Mouse (Mus musculus) layer of hippocampus, postnatal 10 days (tissue): ENCODE data around the gene Gfm2. TPM values are rescaled to one million over a fixed set of nuclear protein-coding genes. Genes with fewer than 3 reads are reported as not detected.
A peak's percentile ranks its signal among the peaks of the same experiment; 100 is the strongest.

ENCODE experiments used
- DNase-seq, 2 experiments: peaks; one replicate each; pipeline ENCODE4 v3.0.0; 2021; ENCODE audit warnings: low spot score in 2 of 2
- total RNA-seq, 2 experiments: library from RNA; stranded (reverse); gene quantifications; 2 replicates each; pipeline ENCODE4 v1.2.3; 2021

The Gfm2 gene
- total RNA-seq, 2 experiments from 2014 or later, result 26.8 to 32.6 TPM

DNA sequence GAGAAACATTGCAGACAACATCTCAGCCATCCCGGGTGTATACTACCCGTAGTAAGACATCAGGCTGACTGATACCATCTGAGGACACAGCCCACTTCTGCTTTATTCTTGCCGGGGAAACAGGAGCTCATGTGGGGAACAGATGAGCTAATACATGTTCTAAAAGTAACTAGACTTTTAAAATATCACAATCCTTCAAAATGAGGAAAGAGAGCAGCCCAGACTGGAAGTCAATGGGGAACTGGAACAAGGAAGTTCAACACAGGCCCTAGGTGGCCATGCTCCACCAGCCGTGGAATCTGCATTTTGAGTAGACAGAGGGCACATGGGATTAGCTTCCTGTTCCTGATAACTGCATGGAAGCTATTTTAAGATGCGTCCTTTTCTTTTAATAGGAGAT, 50.0 kb downstream of the Gfm2 start:
- DNase-seq, result no peak

DNA sequence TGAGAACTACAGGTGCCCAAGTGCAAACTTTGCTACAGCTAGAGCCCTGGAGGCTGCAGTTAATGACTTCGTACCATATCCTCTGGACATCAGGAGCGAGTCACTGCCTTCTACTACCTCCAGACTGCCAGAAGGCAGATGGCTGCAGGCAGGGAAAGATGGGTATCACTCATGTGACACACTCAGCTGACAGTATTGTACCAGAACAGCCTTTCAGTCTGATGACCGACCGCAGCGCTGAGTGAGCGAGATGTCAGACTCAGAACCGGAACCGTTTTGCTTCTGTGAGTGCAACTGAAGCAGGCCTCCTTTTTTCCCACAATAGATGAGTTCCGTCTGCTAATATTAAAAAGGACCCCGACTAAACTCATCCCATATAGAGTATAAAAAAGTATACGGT, 54.9 kb downstream of the Gfm2 start:
- no peak for DNase-seq

DNA sequence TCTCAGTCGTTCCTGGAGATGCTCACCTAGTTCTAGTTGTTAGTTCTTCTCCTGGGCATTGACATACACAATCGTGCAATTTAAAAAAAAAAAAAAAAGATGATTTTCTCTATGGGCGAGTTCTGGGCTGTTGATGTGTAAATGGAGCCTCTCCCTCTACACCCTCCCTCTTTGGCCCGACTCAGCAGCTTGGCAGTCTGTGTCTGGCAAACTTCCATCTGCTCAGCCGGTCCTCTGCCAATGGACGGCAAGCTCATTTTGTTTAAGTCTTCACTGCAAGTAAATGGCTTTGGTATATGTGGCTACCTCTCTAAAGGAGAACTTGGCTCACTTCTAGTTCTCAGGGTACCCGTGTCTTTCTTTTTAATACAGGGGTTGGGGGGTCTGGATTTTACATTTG, 55.7 kb downstream of the Gfm2 start:
- peak; percentile 70 to 76 for DNase-seq

DNA sequence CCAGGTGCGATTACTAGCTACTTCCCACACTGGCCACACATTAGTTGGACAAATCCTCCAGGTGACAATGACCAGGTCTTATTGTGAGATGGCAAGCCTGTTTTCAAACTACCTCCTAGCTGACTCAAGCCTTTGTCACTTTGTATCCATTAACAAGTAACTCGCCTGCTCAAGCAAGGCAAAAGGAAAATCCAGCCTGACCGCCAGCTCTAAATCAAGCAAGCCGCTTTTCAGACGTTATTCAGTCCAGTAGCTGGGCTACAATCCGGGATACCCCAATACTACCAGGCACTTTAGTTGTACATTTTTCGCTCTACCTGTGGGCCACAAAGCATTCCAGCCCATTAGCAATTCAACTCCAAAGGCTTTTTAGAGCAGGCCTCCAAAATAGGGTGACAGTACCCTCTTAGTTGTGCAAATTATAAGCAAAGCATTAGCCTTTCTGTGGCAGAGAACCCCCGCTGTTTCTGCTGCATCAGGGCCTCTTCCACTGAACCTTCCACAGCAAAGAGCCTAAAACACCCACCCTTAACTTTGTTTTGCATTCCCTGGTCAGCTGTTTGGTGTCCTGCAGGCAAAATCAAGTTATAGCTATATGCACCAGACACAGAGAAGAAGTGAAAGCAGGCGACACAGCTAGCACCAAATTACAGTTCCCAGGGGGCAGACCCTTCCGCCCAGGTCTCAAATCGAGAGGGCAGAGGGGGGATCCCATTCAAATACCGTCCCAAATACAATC, 58.6 kb downstream of the Gfm2 start:
- DNase-seq, result no peak

DNA sequence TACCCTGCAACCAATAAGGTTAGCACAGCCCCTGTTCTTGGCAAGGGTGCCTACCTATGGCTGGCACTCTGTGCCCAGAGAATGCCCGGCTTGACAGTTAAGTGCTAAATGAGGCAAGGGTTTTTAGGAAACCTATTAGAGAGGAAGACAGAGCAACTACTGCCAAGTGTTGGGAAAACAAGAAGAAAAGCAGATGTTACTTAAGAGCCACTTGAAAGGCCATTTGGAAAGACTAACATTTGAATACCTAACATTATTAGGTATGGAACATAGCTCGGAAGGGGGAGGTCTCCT, 59.1 kb downstream of the Gfm2 start:
- no peak for DNase-seq

DNA sequence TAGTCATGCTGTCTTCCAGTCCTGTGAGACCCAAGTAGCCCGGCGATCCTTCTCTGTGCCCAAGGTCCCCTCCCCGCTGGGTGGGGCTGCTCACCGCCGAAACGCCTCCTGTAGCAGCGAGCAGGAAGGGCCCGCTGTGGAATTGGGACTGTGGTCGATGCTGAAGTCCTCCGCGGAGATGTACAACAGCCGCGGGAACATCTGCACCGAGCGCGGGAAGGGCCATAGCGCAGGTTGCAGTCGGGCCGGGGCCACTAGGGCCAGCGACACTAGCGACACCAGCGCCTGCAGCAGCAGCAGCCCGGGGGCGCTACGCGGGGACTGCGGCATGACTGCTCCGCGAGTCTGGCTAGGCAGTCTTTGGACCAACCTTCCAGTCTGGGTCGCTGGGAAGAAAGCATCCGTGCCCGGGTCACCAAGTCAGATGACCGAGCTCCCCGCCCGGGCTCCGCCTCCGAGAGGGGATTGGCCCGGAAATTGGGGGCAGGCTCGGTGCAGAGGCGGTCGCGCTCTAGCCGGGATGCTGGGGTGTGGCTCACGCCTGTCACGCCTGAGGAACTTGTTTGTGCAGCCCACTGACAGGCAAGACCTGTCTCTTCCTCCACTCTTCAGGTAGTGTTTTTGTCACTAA, 60.3 kb downstream of the Gfm2 start, which contains the start of gene Hexb:
TSS of gene Hexb (minus strand) at position 426 of the 631 bp plus-strand sequence.
- peak; percentile 78 to 86 for DNase-seq

DNA sequence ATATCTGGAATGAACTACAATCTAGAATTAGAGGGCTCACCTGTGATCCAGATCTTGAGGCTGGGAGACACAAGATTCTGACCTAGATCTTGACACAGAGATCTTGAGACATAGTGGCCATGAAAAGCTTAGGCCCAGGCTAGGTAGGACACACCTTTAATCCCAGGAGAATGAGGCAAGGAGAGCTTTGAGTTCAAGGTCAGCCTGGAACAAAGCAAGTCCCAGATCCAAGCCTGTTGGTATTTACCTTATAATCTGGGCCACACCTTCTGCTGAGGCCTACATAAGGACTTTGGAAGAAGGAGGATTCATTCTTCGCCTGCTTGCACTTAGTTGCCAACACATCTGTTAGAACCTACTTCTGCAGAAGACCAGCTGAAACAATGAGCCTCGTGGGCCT, 61.4 kb downstream of the Gfm2 start:
- DNase-seq, result no peak

DNA sequence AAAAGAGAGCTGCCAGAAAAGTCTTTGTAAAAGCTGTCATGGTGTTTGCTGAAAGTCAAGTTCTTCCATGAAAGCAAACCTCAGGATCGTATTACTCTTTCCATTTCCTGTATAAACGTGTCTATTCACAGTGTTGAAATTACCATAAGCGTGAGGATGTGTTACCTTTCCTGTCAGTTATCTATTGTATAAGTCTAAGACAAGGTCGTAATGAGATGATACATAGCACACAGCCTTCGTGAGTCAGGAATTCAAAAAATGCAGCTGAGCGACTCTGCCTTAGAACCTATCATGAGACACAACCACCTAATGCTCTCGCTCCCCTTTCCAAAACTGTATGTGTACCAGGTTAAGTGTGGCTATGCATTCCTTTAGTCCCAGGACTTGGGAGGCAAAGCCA, 63.3 kb downstream of the Gfm2 start:
- DNase-seq, result no peak

DNA sequence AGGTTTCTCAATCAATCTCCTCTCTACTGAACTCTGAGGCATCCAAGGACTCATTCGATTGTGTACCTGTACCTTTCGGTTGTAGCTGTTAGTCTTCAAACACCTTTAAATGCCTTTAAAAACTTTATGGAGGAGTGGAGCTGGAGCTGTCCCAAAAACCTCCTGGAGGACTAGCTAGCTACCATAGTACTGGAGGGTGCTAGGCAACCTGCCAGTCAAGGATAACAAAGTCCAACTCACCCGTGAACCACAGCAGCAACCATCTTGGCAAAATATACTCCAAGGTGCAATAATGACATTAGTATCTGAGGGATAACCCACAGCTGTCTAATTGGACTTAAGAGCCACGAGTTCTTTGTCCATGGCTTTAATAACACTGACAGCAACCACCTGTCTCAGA, 64.2 kb downstream of the Gfm2 start:
- no peak for DNase-seq

DNA sequence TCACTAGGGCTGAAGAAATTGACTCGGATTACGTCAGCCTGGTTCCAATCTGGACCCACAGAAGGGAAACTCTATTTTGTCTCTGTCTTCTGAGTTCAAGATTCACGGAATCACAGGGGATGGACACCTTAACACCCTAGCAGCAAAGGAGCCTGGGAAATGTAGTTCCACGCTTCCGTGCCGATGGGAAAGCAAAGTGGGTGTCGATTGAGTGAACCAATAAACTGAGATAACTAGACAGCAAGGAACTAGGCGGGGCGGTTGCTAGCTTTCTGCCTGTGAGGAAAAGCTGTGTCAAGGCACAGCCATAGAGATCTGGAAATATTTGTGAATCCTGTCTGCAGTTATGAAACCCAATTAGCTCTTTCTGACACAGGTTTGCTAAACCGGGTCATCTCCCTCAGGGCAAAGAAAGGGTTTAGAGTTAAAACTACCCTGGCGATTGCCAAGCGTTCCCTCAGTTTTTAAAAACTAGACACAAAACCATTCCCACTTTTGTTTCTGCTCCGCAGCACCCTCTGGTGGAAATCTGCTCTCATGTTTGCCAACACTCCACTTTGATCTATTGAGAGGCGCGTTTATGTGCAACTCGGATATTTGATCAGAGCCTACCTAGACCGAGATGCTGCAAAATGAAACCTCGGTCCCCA, 67.4 kb downstream of the Gfm2 start:
- peak; percentile 89 to 91 for DNase-seq

DNA sequence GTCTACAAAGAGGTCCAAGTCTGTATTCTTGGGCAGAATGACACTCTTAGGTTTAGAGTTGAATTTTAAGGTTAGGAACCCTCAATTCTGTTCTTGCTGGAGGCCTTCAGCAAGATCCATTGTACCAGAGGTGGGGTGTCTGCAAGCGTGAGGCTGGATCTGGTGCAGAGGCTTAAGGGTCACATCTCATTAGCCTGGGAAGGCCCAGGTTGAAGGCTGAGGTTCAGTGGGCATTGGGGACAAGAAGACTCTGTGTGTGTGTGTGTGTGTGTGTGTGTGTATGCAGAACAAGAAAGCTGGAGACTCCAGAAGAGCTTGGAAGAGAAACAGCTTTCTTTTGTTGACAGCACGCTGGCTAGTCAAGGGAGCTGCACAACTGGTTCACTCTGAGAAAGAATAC, 68.3 kb downstream of the Gfm2 start:
- no peak for DNase-seq

DNA sequence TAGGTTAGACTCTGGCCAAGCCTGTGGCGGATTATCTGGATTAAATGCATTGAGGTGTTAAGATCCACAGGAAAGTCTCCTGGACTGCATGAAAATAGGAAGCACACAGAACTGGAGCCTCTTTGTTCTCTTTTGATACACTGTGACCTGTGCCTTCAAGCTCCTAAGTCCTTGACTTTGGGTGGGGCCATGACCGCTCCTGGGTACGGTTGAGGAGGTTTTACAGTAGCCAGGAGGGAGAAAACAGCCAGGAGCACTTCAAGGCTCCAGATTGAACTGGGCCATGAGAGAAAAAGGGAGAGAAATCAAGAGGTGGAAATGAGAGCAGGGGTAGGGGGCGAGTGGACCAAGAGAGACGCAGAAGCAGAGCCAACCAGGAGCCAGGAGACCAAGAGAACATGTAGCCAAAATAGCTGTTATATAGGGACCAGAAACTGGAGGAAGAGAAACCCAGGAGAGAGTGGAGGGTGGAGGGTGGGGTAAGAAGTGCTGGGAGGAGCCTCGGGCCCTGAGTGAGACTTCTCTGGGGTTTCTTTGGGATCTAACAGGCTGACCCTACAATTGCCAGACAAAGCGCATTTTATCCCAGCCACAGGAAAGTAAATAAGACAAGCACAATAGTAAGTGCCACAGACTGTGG, 69.9 kb downstream of the Gfm2 start:
- no peak for DNase-seq

DNA sequence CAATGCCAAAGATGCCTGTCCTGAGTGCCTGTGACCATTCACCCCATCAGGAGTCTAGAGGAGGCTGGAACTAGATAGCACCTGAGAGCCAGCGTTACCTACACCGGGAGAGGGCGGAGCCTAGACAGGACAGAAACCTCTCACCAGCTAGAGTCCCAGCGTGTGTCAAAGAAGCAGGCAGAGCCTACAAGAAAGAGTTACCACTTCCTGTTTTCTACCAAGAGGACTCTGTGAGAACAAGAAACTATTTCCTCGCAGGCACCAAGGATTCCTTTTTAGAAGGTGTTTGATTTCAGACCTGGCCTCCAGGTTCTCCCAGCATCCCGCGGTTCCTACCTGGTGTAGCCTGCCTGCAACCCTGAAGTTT, 70.4 kb downstream of the Gfm2 start:
- DNase-seq, result no peak

DNA sequence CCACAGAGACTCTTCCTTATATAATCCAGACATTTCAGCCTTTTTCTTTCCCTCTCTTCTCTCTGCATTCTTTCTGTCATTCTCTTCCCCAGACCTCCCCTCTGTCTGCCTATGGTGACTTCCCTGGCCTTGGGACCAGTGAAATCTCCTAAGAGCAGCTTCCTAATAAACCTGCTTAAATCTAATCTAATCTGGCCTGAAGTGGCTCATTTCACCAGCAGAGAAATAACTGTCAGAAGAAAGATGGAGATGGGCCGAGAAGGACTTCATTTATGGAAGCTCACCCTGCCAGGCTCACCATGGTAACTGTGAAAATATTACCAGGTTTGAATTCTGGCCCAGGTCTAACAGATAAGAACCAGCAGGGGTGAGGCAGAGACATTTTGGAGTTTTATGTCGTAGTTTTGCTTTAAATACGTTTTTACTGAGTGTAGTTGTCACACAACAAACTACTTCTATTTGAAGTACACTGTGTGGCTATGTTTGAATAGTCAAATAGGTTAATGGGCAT, 70.8 kb downstream of the Gfm2 start:
- no peak for DNase-seq

DNA sequence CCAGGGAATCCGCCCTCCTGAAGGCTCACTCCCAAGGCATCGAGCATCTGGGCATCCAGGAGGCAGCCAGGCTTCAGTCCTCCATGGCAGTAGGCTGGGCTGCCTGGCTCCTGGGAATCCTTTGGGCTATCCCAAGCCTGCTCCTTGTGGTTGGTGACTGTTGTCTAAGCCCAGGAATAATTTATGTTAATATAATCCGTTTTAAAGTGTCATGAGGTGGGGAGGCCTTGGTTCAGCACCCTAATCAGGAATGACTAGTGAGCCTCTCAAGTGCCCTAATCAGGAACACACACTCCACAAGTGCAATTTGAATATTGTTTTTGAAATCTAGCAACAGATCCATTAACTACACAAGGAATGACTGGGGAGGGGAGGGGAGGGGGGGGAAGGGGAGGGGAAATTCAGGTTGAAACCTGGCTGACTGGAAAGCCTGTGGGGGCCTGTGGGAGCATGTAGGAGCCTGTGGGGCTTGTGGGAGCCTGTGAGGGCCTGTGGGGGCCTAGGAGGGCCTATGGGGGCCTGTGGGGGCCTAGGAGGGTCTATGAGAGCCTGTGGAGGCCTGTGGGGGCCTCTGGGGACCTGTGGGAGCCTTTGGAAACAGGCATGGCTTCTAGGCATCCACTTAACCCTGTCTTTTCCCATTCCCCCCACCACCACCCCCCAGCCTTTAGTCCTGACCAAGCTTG, 77.0 kb downstream of the Gfm2 start:
- DNase-seq, result no peak

DNA sequence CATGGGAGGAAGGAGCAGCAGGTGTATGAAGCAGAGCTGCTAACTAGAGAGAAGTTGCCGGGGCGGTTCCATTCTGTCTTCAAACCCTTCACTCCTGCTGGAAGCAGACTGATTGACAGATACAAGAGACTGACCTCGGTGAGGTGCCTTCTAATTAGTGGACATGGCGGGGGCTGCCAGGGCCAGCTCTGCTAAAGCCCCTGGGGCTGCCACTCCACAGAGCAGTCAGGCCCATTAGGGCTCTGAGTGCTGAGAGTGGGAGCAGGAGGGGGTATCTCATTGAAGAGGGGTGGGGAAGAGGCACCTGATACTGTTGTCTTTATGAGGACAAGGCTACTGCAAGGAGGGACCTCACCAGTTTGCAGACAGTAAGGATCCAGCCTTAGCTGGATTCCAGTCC, 77.8 kb downstream of the Gfm2 start:
- no peak for DNase-seq

DNA sequence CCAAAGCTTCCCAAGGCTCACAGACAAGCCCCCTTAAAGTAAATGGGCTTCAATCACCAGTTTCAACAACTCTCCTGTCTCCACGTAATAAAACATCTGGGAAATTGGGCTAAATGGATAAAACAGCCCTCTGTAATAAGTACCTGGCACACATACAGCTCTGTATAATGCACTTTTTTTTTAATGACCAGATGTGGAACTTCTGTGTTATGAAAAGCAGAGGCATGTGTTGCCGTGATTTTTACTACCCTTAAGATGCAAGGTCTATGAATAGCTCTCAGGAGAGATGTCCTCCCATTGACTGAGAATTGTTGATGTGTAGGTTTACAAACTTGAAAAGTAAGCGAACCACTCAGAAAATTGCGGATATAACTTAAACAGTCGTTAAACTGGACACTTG, 78.5 kb downstream of the Gfm2 start:
- DNase-seq, result no peak

DNA sequence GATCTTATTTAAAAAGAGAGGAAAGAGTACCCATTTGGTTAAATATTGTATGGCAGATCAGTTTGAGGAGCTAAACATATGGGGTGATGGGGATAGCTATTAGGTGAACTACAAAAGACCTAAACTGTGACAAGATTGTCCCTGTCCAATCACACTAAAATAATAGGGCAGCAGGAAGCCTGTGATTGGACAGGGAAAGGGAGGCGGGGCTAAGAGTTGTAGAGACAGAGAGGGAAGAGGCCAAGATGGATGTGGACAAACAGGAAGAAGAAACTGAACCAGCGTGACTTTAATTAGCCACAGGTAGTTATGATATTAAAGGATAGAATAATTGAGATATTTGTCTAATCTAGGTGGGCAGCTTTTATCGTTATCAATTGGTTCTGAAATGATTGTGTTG, 82.3 kb downstream of the Gfm2 start:
- no peak for DNase-seq

DNA sequence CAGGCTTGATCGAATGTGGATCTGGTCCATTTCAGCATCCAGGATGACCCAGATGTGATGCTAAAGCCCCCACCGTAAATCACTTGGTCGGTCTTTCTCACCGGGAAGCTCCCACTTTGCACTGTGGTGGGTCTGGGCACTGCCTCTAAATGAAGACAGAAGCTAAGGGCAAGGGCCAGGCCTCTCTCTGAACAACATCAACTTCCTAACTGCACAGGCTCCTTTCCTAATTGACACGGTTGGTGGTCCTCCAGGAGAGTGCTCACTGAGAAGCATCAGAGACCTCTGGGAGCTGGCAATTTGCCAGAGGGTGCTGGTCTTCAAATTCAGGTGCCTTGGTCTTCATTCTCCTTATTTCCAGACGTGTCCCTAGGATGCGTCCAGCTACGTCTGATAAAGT, 86.1 kb downstream of the Gfm2 start:
- DNase-seq, result no peak

DNA sequence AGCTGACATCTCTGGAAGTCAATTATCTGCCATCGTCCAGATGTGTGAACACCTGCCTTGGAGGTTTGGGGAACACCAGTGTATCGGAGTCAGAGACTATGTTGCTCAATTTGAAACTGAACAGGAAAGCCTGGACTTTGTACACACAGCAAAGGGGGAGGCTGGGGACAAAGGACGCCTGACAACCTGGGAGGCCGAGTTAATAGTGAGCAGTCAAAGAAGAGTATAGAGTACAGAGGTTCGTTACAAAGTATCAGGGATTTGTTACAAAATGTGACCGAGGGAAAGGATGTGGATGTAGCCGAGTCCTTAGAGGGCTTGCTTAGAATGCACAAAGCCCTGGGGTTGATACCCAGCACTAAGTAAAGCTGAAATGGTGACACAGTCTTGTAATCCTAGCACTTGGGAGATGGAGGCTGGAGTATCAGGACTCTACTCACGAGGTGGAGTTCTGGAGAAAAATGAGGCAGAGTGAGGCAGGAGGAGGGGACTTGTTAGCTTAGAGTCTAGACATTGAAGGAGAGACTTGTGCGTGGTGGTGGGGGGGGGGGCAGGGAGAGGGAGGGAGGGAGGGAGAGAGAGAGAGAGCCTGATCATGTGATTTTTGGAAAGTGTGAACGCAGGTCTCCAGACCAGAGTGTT, 86.7 kb downstream of the Gfm2 start:
- no peak for DNase-seq

DNA sequence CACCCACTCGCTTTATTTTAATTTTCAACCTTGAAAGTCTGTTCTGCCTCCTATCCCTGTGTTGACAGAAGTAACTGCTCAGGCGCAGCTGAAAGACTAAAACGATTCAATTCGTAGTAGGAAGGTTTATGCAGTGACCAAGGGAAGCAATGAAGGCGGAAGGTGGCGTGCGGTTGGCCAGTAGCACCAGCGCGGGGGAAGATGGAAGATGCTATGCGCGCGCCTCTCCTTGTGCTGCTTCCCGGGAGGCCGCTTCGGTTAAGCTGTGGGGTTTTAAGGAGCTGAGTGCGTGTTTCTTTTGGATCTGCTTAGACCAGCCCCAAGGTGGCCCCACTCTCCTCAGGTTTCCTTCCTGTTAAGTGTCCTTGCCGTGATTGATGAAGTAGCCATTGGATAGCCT, 87.4 kb downstream of the Gfm2 start:
- DNase-seq, result no peak
